27 mouse cellular contexts compared by ENCODE assay signal in genomic region chr9:40458559-40459303, GRCm38 (mm10).
DNase-seq lines count a peak whose midpoint lies in the region; TF ChIP-seq lines count a peak whose summit lies in the region.
"Had no signal": no experiment of that assay in that cellular context is flagged by ENCODE, and none has a peak within 500 bp of the region (broad histone marks: within the 10 kb centered on the region; RNA-seq: fewer than 3 reads in every experiment).

No protein-coding gene starts in this region.

- H3K4me1 ChIP-seq in testis, adult 2 months (ENCODE audit: control insufficient read depth, insufficient read depth, low read length), result peaks cover 12% of the 10 kb centered on the region

- H3K4me3 ChIP-seq in gastrocnemius, adult 2 months, result no peak overlapping the region
- H3K4me3 ChIP-seq in testis, adult 2 months (ENCODE audit: control insufficient read depth, low read depth, low read length), result no peak overlapping the region
- H3K4me3 ChIP-seq: forebrain, embryonic 13.5 days; heart, adult 2 months; heart, embryonic 12.5 days; layer of hippocampus, adult 2 months; left cerebral cortex, adult 2 months; liver, embryonic 15.5 days; lung, embryonic 15.5 days; neural tube, embryonic 12.5 days had no signal

- peak overlapping the region; percentile 5; the same call in 1 of the 2 replicates for H3K27ac ChIP-seq in gastrocnemius, adult 2 months
- peak overlapping the region; percentile 51 for H3K27ac ChIP-seq in testis, adult 2 months (ENCODE audit: control insufficient read depth, insufficient read depth, low read depth, low read length)
- H3K27ac ChIP-seq: forebrain, embryonic 13.5 days; heart, adult 2 months; hindbrain, embryonic 14.5 days; layer of hippocampus, adult 2 months; left cerebral cortex, adult 2 months; liver, embryonic 15.5 days; lung, embryonic 15.5 days; neural tube, embryonic 12.5 days had no signal

- no peak for TF ChIP-seq CTCF in gastrocnemius, adult 2 months (IDR thresholded peaks at IDR 0.05)
- TF ChIP-seq CTCF in testis, adult 2 months (IDR thresholded peaks at IDR 0.05; ENCODE audit: control insufficient read depth, insufficient read depth, insufficient replicate concordance, low read depth, low read length), result no peak

- DNase-seq in gastrocnemius, adult 2 months, result no peak
- DNase-seq in gastrocnemius, postnatal 36 days, result no peak
- peak; percentile 47 for DNase-seq in kidney, postnatal 10 days
- DNase-seq in kidney, adult 8-10 months, result no peak
- DNase-seq in testis, postnatal 14 days (ENCODE audit: low spot score), result no peak
- no peak for DNase-seq in left cerebral cortex, postnatal 25 days (ENCODE audit: low spot score in 2 of 2)
- DNase-seq: adrenal gland, postnatal 10 days; cerebellum, adult 11-12 months; cerebellum, postnatal 10 days; heart, adult 2 months; heart, postnatal 4 days; kidney, postnatal 36 days; liver; midbrain, embryonic 14.5 days; right cerebral cortex, adult 18-20 months; spleen, adult 18-20 months; thymus, adult 2 months; thymus, postnatal 36 days had no signal

- intact Hi-C loops in gastrocnemius, adult 2 months (cut with DNase I), result loop anchor here (5.0 kb wide), 1 partner anchor 41 kb away; no protein-coding TSS in a partner anchor
- intact Hi-C loops in gastrocnemius, postnatal 36 days (cut with DNase I), result no loop called here
- intact Hi-C loops in left cerebral cortex, postnatal 25 days (cut with DNase I), result no loop called here

- no peaks in the 10 kb centered on the region for H3K36me3 ChIP-seq in testis, adult 2 months (ENCODE audit: control insufficient read depth, insufficient read depth, low read length)
- H3K36me3 ChIP-seq: heart, embryonic 12.5 days; liver, embryonic 15.5 days; lung, embryonic 15.5 days; neural tube, embryonic 12.5 days had no signal

- H3K27me3 ChIP-seq in testis, adult 2 months (ENCODE audit: control insufficient read depth, insufficient read depth, low read length), result no peaks in the 10 kb centered on the region; the same call in 1 of the 2 replicates
- H3K27me3 ChIP-seq: lung, embryonic 15.5 days had no signal

- no peak for TF ChIP-seq POLR2A in testis, adult 2 months (IDR thresholded peaks at IDR 0.05; ENCODE audit: control insufficient read depth, low read depth, low read length)
